Mouse (Mus musculus): ENCODE data around the gene Atp5s. TPM values are rescaled to one million over a fixed set of nuclear protein-coding genes. Genes with fewer than 3 reads are reported as not detected.

Atp5s gene
- polyA plus RNA-seq (2012; ENCODE audit: insufficient read depth, low replicate concordance) = 3.3 and 5.8 TPM in 2 replicates

DNA sequence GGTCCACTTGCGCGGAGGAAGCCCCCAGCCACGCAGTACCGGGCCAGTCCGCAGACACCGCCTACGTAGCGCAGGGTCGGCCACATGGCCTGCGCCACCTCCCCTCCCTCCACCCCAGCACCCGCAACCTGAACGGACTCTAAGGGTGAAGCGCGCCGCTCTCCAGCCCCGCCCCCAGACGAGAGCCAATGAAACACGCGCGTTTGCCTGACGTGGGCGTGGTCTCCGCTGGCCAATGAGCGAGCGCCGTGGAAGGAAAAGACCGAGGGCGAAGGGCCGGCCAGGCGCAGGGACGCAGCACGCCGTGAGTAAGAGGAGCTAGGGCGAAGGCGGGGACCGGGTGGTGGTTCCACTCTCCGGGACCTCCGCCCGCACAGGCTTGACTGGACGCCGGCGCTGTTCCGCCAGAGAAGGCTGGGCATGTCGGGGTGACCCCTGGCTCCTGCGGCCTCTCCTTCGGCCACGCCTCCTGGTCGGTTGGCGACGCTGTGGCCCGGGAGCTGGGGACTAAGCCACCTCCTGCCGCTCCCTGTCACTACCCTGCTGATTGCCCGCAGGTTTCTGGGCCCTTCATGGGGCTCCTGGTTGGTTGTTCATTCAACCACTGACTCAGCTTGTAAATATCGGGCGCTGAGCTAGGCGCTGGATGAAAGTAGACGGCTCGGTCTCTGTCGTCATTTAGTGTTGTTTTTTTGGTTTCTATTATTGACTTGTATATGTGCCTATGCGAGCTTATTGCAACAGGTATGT lies at the start of gene Atp5s, which contains the start of gene L2hgdh:
Atp5s (plus strand) TSS at position 240 of the 750 bp plus-strand sequence.
L2hgdh (minus strand) TSS at position 163 of the 750 bp plus-strand sequence.
- H3K4me1 ChIP-seq = peaks cover 28% of the 10 kb centered on the region
- H3K36me3 ChIP-seq (replicated peaks; ENCODE audit: low read length) = peaks cover 32% of the 10 kb centered on the region
- no peaks in the 10 kb centered on the region for H3K27me3 ChIP-seq (replicated peaks)
- peaks cover 1% of the 10 kb centered on the region for H3K9me3 ChIP-seq
- peak within 1 kb of the TSS; percentile 99 for H3K4me3 ChIP-seq (replicated peaks)
- TF ChIP-seq FLI1 (IDR thresholded peaks at IDR 0.05; ENCODE audit: low read length) = no peak
- TF ChIP-seq GATA1 (IDR thresholded peaks at IDR 0.05; ENCODE audit: borderline replicate concordance, low read length) = no peak

GRCm38 (mm10) chr12:69676157-69676556 lies 48.6 kb upstream of the Atp5s start:
- Histone ChIP-seq H3K4me3 (replicated peaks) (no peak overlapping the region), H3K36me3 (replicated peaks; ENCODE audit: low read length) (peaks cover 5% of the 10 kb centered on the region), H3K27me3 (replicated peaks) (no peaks in the 10 kb centered on the region), H3K4me1 (peaks cover 33% of the 10 kb centered on the region), H3K9me3 (no peaks in the 10 kb centered on the region)
- TF ChIP-seq GATA1 (IDR thresholded peaks at IDR 0.05; ENCODE audit: borderline replicate concordance, low read length) (no peak), FLI1 (IDR thresholded peaks at IDR 0.05; ENCODE audit: low read length) (no peak)

DNA sequence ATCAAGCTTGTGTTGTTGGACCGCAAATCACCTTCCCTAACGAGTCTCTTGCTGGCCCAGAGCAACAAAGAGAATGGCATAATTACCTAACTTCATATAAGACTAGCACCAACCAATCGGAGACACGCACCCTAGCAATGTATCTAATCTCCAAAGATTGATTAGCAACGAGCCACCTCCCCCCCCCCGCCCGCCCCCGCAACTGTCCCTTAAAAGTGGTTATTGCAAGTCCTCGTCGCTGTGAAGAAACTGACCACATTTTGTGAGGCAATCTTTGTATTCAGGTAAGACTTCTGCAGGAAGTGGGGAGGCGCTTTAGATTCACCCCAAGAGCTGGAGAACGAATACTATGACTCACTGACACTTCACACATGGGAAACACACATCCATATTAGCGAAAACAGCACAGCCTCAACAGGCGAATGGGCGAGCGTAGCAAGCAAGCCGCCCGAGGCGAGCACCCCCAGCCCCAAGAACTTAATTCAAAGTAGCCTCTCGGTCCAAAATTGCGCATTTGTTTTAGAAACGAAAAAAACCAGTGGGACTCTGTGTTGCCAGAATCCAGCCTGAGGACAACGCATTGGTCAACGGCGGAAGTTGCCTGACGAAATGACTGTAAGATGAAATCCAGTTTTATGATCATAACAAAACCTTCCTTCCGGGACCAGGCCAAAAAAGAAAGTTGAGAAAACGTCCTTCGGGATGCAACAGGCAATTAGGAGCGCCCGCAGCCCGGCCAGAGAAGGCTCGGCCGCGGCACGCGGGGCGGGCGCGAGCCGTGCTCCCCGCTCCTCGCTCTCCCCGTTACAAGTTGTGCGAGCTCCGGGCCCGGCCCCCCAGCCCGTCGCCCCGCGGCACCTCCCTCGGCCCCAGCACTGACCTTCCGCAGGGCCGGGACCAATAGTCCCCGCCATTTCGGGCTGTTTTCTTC lies 43.9 kb upstream of the Atp5s start:
- no peaks in the 10 kb centered on the region for H3K27me3 ChIP-seq (replicated peaks)
- peaks cover 37% of the 10 kb centered on the region for H3K4me1 ChIP-seq
- no peak for TF ChIP-seq GATA1 (IDR thresholded peaks at IDR 0.05; ENCODE audit: borderline replicate concordance, low read length)
- no peak for TF ChIP-seq FLI1 (IDR thresholded peaks at IDR 0.05; ENCODE audit: low read length)
- H3K36me3 ChIP-seq (replicated peaks; ENCODE audit: low read length) = no peaks in the 10 kb centered on the region
- peak overlapping the region; percentile 94 for H3K4me3 ChIP-seq (replicated peaks)
- no peaks in the 10 kb centered on the region for H3K9me3 ChIP-seq

DNA sequence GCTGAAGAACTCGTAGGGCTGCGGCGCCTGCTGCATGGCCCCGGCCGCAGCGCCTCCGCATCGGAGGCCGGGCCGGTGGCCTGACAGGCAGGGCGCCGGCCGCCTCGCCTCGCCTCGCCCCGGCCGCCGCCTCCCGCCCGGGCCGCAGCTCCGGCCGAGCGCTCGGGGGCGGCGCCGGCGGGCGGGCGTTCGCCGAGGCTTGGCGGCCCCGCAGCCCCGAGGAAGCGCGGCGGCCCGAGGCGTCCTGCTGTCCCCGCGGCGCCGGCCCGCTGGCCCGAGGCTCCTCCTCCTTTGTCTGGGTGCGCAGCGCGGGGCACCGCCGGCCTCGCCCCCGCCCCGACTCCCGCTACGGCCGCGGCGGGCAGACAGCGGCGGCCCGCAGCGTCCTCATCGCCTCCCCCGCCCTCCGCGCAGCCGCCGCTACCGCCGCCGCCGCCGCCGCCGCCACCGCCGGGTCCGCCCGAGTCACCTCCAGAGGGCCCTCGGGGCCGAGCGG lies 43.1 kb upstream of the Atp5s start, which contains the start of gene Sos2:
Sos2 (minus strand) TSS at position 287 of the 496 bp plus-strand sequence.
- Histone ChIP-seq H3K9me3 (no peaks in the 10 kb centered on the region), H3K4me1 (peaks cover 34% of the 10 kb centered on the region), H3K27me3 (replicated peaks) (no peaks in the 10 kb centered on the region), H3K4me3 (replicated peaks) (peak within 1 kb of the TSS; percentile 94), H3K36me3 (replicated peaks; ENCODE audit: low read length) (no peaks in the 10 kb centered on the region)
- TF ChIP-seq GATA1 (IDR thresholded peaks at IDR 0.05; ENCODE audit: borderline replicate concordance, low read length) (no peak), FLI1 (IDR thresholded peaks at IDR 0.05; ENCODE audit: low read length) (no peak)

DNA sequence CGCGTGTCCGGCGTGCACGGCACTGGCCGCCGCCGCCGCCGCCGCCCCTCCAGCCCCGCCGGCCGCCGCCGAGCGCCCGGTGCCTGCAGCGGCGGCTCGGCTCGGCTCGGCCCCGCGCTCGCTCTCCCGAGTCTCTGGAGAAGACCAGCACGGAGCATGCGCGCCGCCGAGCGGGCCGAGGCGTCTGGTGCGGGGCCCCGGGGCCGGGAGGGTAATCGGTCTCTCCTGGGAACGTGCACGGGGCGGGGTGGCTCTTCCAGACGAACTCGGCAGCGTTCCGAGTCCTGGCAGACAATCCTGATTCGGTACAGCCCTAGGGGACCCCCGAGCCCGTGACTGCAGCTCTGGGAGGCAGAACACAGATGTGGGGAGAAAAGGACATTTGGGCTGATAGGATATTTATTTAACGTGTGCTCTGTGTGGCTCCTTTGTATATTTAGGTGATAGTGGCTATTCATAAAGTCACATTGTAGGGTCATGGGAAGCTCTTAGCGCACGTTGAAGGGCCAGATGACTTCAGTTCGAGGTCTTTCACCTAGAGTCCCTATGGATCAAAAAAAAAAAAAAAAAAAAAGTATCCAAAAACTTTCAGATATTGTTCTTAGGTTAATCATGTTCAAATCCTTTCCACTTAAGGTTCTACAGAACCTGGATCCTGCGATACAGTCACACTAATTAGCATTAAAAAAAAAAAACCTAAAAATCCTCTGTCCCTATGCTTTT lies 42.5 kb upstream of the Atp5s start:
- TF ChIP-seq FLI1 (IDR thresholded peaks at IDR 0.05; ENCODE audit: low read length) (no peak), GATA1 (IDR thresholded peaks at IDR 0.05; ENCODE audit: borderline replicate concordance, low read length) (no peak)
- H3K9me3 ChIP-seq = no peaks in the 10 kb centered on the region
- peaks cover 34% of the 10 kb centered on the region for H3K4me1 ChIP-seq
- no peaks in the 10 kb centered on the region for H3K36me3 ChIP-seq (replicated peaks; ENCODE audit: low read length)
- H3K4me3 ChIP-seq (replicated peaks) = peak overlapping the region; percentile 94
- no peaks in the 10 kb centered on the region for H3K27me3 ChIP-seq (replicated peaks)

DNA sequence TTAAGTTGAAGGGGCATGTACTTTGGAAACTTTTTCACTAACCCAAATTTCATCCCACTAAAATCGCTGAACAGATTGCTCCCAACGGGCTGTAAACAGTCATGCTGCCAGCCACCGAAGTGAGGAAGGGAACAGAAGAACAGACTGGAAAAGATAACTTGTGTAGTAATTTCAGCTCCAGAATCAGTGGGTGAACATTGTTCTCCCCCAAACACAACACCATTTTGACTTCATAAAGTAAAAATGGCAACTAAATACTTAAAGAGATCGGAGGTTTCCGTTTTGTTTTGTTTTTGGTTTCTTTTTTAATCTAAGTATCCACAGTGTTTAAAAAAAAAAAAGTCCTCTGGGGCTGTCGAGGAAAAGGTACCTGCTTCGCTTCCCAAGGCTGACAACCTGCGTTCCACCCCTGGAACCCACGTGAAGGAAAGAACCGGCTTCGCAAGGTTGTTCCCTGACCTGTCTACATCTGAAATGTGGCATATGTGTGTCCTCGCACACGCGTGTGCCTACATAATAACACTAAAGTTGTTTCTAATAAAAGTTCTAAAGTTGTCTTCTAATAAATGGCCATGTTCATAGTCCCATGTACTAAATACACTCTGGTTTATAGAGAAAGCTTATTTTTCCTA lies 41.8 kb upstream of the Atp5s start:
- no peaks in the 10 kb centered on the region for H3K9me3 ChIP-seq
- H3K36me3 ChIP-seq (replicated peaks; ENCODE audit: low read length) = no peaks in the 10 kb centered on the region
- peaks cover 34% of the 10 kb centered on the region for H3K4me1 ChIP-seq
- H3K4me3 ChIP-seq (replicated peaks) = peak overlapping the region; percentile 94
- H3K27me3 ChIP-seq (replicated peaks) = no peaks in the 10 kb centered on the region
- TF ChIP-seq FLI1 (IDR thresholded peaks at IDR 0.05; ENCODE audit: low read length) = no peak
- no peak for TF ChIP-seq GATA1 (IDR thresholded peaks at IDR 0.05; ENCODE audit: borderline replicate concordance, low read length)

- TF ChIP-seq GATA1 (IDR thresholded peaks at IDR 0.05; ENCODE audit: borderline replicate concordance, low read length) = no peak
- no peak for TF ChIP-seq FLI1 (IDR thresholded peaks at IDR 0.05; ENCODE audit: low read length)
- H3K4me1 ChIP-seq = peaks cover 30% of the 10 kb centered on the region
- H3K36me3 ChIP-seq (replicated peaks; ENCODE audit: low read length) = no peaks in the 10 kb centered on the region
- H3K27me3 ChIP-seq (replicated peaks) = no peaks in the 10 kb centered on the region
- H3K4me3 ChIP-seq (replicated peaks) = peak overlapping the region; percentile 86
- no peaks in the 10 kb centered on the region for H3K9me3 ChIP-seq
Measured at GRCm38 (mm10) chr12:69683537-69683936, 41.2 kb upstream of the Atp5s start.

DNA sequence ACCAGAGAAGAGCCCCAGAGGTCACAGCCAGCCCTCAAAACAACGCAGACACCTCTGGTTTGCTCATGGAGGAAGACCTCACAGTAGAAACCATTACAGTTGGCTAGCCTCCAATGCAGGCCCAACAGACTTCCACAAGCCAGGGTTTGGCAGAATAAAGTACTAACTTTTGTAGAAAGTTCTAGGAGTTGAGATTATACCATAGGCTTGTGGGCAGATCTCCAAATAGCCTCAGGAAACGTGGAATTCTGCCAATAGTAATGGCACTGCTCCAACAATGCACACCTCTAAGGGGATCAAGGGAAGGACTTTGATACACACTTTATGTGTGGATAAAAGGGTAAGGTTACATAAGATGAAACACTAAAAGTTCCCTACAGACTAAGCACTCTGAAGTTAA lies 36.4 kb upstream of the Atp5s start:
- H3K9me3 ChIP-seq = peaks cover 4% of the 10 kb centered on the region; the same call in 1 of the 2 replicates
- peaks cover 9% of the 10 kb centered on the region for H3K36me3 ChIP-seq (replicated peaks; ENCODE audit: low read length)
- no peaks in the 10 kb centered on the region for H3K27me3 ChIP-seq (replicated peaks)
- TF ChIP-seq GATA1 (IDR thresholded peaks at IDR 0.05; ENCODE audit: borderline replicate concordance, low read length) = no peak
- TF ChIP-seq FLI1 (IDR thresholded peaks at IDR 0.05; ENCODE audit: low read length) = no peak
- H3K4me3 ChIP-seq (replicated peaks) = no peak overlapping the region
- peaks cover 8% of the 10 kb centered on the region for H3K4me1 ChIP-seq
